Mouse (Mus musculus): ENCODE results near the gene Sult2a2.
"Not testable (repeated sequence)": the region's sequence is repeated elsewhere in the genome, so short reads cannot be mapped to it uniquely, and the experiment has no call there.

The Sult2a2 gene

DNA sequence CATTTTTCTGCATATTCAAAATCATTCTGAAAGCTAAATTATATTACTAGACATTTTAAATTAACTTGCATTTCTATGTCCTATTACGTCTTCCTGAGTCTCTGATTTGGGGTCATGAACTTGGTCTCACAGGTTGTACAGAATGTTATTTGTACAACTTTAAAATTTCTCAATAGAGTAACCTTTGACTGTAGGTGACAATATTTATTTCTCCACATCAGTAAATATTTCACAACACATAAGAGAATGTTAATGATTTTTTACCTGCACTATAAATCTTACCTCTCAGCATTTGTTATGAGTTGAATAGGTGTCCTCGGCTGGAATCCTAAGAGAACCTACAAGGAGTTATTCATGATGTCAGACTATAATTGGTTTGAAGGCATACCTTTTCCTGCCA lies at the start of gene Sult2a2:
Gene Sult2a2, plus strand, starts transcription at position 301 of the 400 bp plus-strand sequence.
- DNase-seq (ENCODE audit: inconsistent age in 2 of 2, low spot score in 1 of 2) = not testable (repeated sequence)

DNA sequence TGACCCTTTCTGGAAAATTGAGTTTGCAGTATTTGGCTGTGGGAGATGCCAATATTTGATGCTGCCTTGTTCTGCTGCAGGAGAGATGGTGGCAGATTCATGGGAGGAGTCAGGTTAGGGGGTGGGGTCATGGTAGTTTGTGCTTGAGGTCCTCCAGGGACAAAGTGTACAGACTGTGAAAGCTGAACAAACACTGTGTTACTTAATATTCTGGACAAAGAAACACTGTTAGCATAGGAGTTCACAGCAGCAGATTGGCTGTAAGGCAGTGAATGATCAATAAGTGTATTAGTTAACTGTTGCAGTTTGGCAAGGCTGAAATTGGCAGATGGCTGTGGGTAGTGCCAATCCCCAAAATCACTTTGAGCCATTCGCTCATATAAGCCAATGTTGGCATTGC lies 80.6 kb downstream of the Sult2a2 start:
- DNase-seq (ENCODE audit: inconsistent age in 2 of 2, low spot score in 1 of 2) = no peak

All from adrenal gland, adult (tissue).